Mouse (Mus musculus): ENCODE measurements at regions not wholly inside any gene's neighbourhood (a gene's known extent, or its start where the extent isn't known, plus 50 kb on each side); places are given as distances from the start of the nearest gene placed in this dataset.

- DNase-seq (ENCODE audit: low spot score in 2 of 2), result no peak
Measured at GRCm38 (mm10) chr6:135627928-135628327, 265.6 kb downstream of the Emp1 start.

- DNase-seq (ENCODE audit: low spot score in 2 of 2), result no peak
Measured at GRCm38 (mm10) chr6:135629236-135629635, 266.9 kb downstream of the Emp1 start.

GRCm38 (mm10) chr6:135632671-135633070 lies 270.3 kb downstream of the Emp1 start:
- DNase-seq (ENCODE audit: low spot score in 2 of 2), result no peak

- DNase-seq (ENCODE audit: low spot score in 2 of 2), result peak; percentile 54 to 78
Measured at GRCm38 (mm10) chr6:135636648-135637047, 274.3 kb downstream of the Emp1 start.

GRCm38 (mm10) chr6:135642711-135643110 lies 280.4 kb downstream of the Emp1 start:
- DNase-seq (ENCODE audit: low spot score in 2 of 2), result no peak

GRCm38 (mm10) chr6:135646177-135646576 lies 283.8 kb downstream of the Emp1 start:
- no peak for DNase-seq (ENCODE audit: low spot score in 2 of 2)

GRCm38 (mm10) chr6:135653002-135653401 lies 290.7 kb downstream of the Emp1 start:
- DNase-seq (ENCODE audit: low spot score in 2 of 2), result no peak

- peak; percentile 15 to 19 for DNase-seq (ENCODE audit: low spot score in 2 of 2)
Measured at GRCm38 (mm10) chr6:135662386-135662785, 300.0 kb downstream of the Emp1 start.

- DNase-seq (ENCODE audit: low spot score in 2 of 2), result no peak
Measured at GRCm38 (mm10) chr6:135662801-135663537, 300.6 kb downstream of the Emp1 start.
